Mouse (Mus musculus): Measurements from ENCODE around the gene Celf2. TPM values are rescaled to one million over a fixed set of nuclear protein-coding genes. Genes with fewer than 3 reads are reported as not detected.

Gene Celf2
- total RNA-seq, 2 experiments from 2014 or later: 448 to 459 TPM

DNA sequence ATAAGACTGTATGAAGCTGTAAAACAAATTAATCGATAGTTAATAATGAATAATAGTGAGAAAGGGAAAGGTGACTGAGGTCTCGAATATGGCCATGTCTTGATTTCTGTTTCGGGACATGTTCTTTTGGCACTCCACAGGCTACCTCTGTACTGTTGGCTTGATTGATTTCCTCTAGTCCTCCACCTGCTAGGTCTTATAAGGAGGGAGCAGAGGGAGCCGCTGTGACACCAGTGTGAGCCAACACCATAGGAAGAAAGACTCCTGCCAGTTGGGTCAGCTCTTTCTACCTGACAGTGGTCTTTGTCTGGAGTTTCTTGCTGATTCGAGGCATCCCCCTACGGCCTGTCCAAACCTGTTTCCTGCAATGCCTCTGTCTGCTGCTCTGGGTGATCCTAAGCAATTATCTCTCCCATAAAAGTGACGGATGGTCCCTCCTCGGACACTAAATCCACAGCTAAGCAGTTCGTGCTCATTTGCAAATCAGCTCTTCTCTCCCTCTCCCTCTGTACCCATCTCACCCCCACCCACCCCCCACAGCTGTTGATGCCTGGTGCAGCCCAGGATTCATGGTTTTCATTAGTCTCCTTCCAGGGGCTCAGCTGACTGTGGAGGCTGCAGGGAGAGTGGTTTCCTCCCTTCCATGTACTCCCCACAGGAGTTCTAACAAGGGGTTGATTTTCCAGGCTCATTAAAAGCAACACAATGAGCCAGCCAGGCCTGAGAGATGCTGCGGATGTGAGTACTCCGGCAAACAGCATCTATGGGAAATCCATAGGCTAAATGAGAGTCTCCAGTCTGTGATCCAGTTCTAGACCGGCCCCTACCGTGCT is 1003.2 kb downstream of the Celf2 start:
- TF ChIP-seq CTCF (IDR thresholded peaks at IDR 0.05): no peak
- no peak for DNase-seq (ENCODE audit: extremely low spot score in 1 of 2, low spot score in 2 of 2)
- H3K27ac ChIP-seq: no peak overlapping the region
- no peak overlapping the region for H3K4me3 ChIP-seq
- intact Hi-C loops (cut with DNase I): no loop called here

- Histone ChIP-seq H3K4me3 (no peak overlapping the region), H3K27ac (no peak overlapping the region)
- no peak for TF ChIP-seq CTCF (IDR thresholded peaks at IDR 0.05)
- intact Hi-C loops (cut with DNase I): no loop called here
- no peak for DNase-seq (ENCODE audit: extremely low spot score in 1 of 2, low spot score in 2 of 2)
These were observed 1003.8 kb downstream of the Celf2 start for GRCm38 (mm10) chr2:6505531-6505930.

DNA sequence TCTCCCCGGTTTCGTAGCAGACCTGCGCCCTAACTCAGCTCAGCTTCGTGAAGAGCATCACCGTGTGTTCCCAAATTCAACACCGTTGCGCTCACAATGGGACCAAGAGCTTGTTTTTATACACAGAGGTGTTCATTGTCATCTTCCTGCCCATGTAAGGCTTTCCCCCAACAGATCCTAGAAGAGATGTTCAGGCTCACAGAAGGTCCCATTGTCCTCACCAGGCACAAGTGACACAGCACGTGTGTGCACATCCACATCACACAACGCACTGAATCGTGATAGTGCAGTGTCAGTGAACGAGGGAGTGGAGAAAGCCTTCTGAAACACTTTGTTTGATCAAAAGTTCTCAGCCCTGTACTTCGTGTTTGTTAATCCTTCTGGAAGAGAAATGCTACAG is 1011.3 kb downstream of the Celf2 start:
- no peak for TF ChIP-seq CTCF (IDR thresholded peaks at IDR 0.05)
- DNase-seq (ENCODE audit: extremely low spot score in 1 of 2, low spot score in 2 of 2): no peak
- no peak overlapping the region for H3K4me3 ChIP-seq
- intact Hi-C loops (cut with DNase I): no loop called here
- no peak overlapping the region for H3K27ac ChIP-seq

- TF ChIP-seq CTCF (IDR thresholded peaks at IDR 0.05): no peak
- DNase-seq (ENCODE audit: extremely low spot score in 1 of 2, low spot score in 2 of 2): no peak
- Histone ChIP-seq H3K27ac (no peak overlapping the region), H3K4me3 (no peak overlapping the region)
- intact Hi-C loops (cut with DNase I): no loop called here
These were observed 1011.7 kb downstream of the Celf2 start for GRCm38 (mm10) chr2:6497636-6498035.

DNA sequence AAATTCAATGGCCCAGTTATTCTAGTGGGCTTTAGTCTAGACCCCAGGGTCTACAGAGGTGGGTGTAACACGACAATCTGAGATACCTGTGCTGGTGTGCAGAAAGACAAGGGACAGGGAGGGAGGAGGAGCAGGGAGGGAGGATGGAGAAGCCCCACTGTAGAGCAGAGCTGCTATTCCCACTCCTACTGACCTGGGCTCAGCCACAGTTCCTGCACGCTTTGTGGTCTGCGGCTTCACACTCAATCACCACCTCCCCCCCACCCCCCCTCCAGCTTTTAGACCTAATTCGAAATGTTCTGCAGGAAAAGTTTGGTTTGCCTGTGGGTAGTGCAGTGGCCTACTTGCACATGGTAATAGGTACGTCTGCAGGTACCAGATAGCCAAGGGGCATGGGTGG is 1015.5 kb downstream of the Celf2 start:
- intact Hi-C loops (cut with DNase I): no loop called here
- Histone ChIP-seq H3K4me3 (no peak overlapping the region), H3K27ac (no peak overlapping the region)
- DNase-seq (ENCODE audit: extremely low spot score in 1 of 2, low spot score in 2 of 2): no peak
- no peak for TF ChIP-seq CTCF (IDR thresholded peaks at IDR 0.05)

- Histone ChIP-seq H3K4me3 (no peak overlapping the region), H3K27ac (no peak overlapping the region)
- no peak for DNase-seq (ENCODE audit: extremely low spot score in 1 of 2, low spot score in 2 of 2)
- intact Hi-C loops (cut with DNase I): no loop called here
- peak; percentile 13; the same call in 1 of the 2 replicates for TF ChIP-seq CTCF (IDR thresholded peaks at IDR 0.05)
These were observed 1018.5 kb downstream of the Celf2 start for GRCm38 (mm10) chr2:6490870-6491269.

DNA sequence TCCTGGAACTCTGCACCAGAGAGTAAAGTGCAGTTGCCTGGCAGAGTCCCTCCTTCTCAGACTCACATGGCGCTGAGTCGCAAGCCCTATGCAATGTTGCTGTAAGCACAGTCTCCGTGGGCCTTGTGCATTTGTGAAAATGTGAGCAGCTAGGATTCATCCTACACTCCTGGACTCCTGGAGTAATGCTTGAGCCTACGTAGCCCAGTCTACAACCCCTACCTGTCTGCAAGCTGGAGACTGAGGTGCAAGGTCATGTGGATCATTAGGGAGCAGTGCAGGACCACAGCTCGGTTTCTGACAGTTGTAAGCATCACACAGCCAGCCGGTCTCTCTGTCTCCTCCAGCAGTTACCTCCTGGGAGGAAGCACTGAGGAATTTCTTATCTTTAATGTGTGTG is 1019.3 kb downstream of the Celf2 start:
- TF ChIP-seq CTCF (IDR thresholded peaks at IDR 0.05): no peak
- DNase-seq (ENCODE audit: extremely low spot score in 1 of 2, low spot score in 2 of 2): no peak
- no peak overlapping the region for H3K4me3 ChIP-seq
- intact Hi-C loops (cut with DNase I): no loop called here
- H3K27ac ChIP-seq: no peak overlapping the region

Measured in left cerebral cortex, adult 2 months (tissue).